8 mouse cellular contexts compared by ENCODE assay signal in the genomic region with DNA sequence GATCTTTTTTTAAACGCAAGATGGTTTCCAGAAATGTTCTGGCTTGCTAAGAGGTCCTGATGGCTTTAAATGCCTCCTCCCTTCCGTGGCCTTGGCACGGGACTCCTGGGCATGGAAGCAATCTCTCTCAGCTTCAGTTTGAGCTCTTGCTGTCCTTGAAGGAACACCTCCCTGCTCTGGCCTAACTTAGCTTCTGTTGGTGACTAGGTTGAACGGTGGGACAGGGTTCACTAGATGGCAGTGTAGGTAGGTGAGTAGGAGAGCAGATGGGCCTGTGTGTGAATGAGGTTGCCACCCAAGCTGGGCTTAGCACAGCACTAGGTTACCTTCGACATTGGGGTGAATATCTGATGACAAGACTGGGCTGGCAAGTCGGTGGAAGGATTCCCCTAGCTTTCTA. TPM values are rescaled to one million over a fixed set of nuclear protein-coding genes. Genes with fewer than 3 reads are reported as not detected.
DNase-seq lines count a peak whose midpoint lies in the region; ATAC-seq and TF ChIP-seq lines count a peak whose summit lies in the region.

No protein-coding gene starts in this region.

- TF ChIP-seq EP300 in heart, postnatal 0 days (IDR thresholded peaks at IDR 0.05; ENCODE audit: low read depth): no peak
- TF ChIP-seq EP300 in MEL (IDR thresholded peaks at IDR 0.05; ENCODE audit: low read depth in 1 of 2, low read length in 2 of 2): no peak

- TF ChIP-seq RAD21 in MEL (IDR thresholded peaks at IDR 0.05; ENCODE audit: low read depth, low read length): peak; percentile 30

- H3K36me3 ChIP-seq in heart, postnatal 0 days (replicated peaks; ENCODE audit: control insufficient read depth, insufficient read depth, low read length): no peaks in the 10 kb centered on the region
- H3K36me3 ChIP-seq in heart, embryonic 12.5 days: no peaks in the 10 kb centered on the region
- H3K36me3 ChIP-seq in MEL (ENCODE audit: control insufficient read depth in 1 of 2, insufficient read depth in 2 of 2, low read length in 2 of 2): peaks cover 0 to 5% of the 10 kb centered on the region in 2 experiments; a peak in 1 of 4 replicates
- no peaks in the 10 kb centered on the region for H3K36me3 ChIP-seq in hindbrain, embryonic 11.5 days (ENCODE audit: control insufficient read depth, insufficient read depth, low read length)
- H3K36me3 ChIP-seq in midbrain, postnatal 0 days (ENCODE audit: insufficient read depth, low read length): no peaks in the 10 kb centered on the region

- no peak for TF ChIP-seq POLR2A in MEL (IDR thresholded peaks at IDR 0.05; ENCODE audit: control insufficient read depth in 1 of 2, insufficient read depth in 1 of 2, low read depth in 1 of 2, low read length in 2 of 2, poor library complexity in 1 of 2)

- no peak overlapping the region for H3K4me3 ChIP-seq in heart, postnatal 0 days (ENCODE audit: low read depth, low read length)
- H3K4me3 ChIP-seq in heart, embryonic 12.5 days: no peak overlapping the region
- no peak overlapping the region for H3K4me3 ChIP-seq in MEL (ENCODE audit: control insufficient read depth in 1 of 2, insufficient read depth in 1 of 2, low read depth in 2 of 2, low read length in 2 of 2)
- H3K4me3 ChIP-seq in hindbrain, embryonic 11.5 days (ENCODE audit: low read depth, low read length): no peak overlapping the region
- no peak overlapping the region for H3K4me3 ChIP-seq in midbrain, postnatal 0 days (ENCODE audit: low read depth, low read length)

- H3K9ac ChIP-seq in heart, postnatal 0 days (replicated peaks; ENCODE audit: low read depth, low read length): no peak overlapping the region
- no peak overlapping the region for H3K9ac ChIP-seq in heart, embryonic 12.5 days
- H3K9ac ChIP-seq in MEL (ENCODE audit: control insufficient read depth, low read depth, low read length, poor library complexity, severe bottlenecking): no peak overlapping the region
- no peak overlapping the region for H3K9ac ChIP-seq in hindbrain, embryonic 11.5 days (ENCODE audit: low read depth, low read length)
- H3K9ac ChIP-seq in midbrain, postnatal 0 days (replicated peaks; ENCODE audit: low read length, poor library complexity, severe bottlenecking): no peak overlapping the region

- TF ChIP-seq CTCF in heart, postnatal 0 days (IDR thresholded peaks at IDR 0.05; ENCODE audit: low read depth): 0 out of 2 replicates have a peak, but pooled peaks have one; percentile 9
- TF ChIP-seq CTCF in MEL (IDR thresholded peaks at IDR 0.05 in 2 of 3, conservative IDR thresholded peaks at IDR 0.05 in 1 of 3; ENCODE audit: control insufficient read depth in 1 of 3, insufficient read depth in 1 of 3, low read depth in 2 of 3, low read length in 3 of 3, poor library complexity in 1 of 3, severe bottlenecking in 1 of 3): peak in 2 of 3 experiments; percentile 26 to 48; a peak in 2 of 6 replicates
- peak; percentile 34; the same call in 1 of the 2 replicates for TF ChIP-seq CTCF in midbrain, postnatal 0 days (IDR thresholded peaks at IDR 0.05)

- no peak overlapping the region for H3K27ac ChIP-seq in heart, postnatal 0 days (ENCODE audit: low read depth)
- no peak overlapping the region for H3K27ac ChIP-seq in heart, embryonic 12.5 days (ENCODE audit: poor library complexity, severe bottlenecking)
- 0 out of 2 replicates have a peak overlapping the region, but pooled peaks have one; percentile 1 for H3K27ac ChIP-seq in MEL (ENCODE audit: control insufficient read depth, low read depth, low read length)
- no peak overlapping the region for H3K27ac ChIP-seq in hindbrain, embryonic 11.5 days (ENCODE audit: low read depth, low read length)
- H3K27ac ChIP-seq in midbrain, postnatal 0 days (ENCODE audit: low read depth, low read length): peak overlapping the region; percentile 62

- intact Hi-C loops in gastrocnemius, postnatal 14 days (cut with DNase I; ENCODE audit: low total_unique reads): loop anchor here (10.0 kb wide), 1 partner anchor 119 kb away; no protein-coding TSS in a partner anchor

- WGBS in heart, postnatal 0 days: 62% methylated on average over 6 of the region's 6 CpGs
- 59% methylated on average over 6 of the region's 6 CpGs for WGBS in heart, embryonic 12.5 days
- 65% methylated on average over 6 of the region's 6 CpGs for WGBS in hindbrain, embryonic 11.5 days
- 70% methylated on average over 6 of the region's 6 CpGs for WGBS in midbrain, postnatal 0 days

- H3K27me3 ChIP-seq in heart, postnatal 0 days (ENCODE audit: control insufficient read depth, insufficient read depth, low read length): no peaks in the 10 kb centered on the region
- H3K27me3 ChIP-seq in heart, embryonic 12.5 days (replicated peaks): peaks cover 8% of the 10 kb centered on the region; the same call in 1 of the 2 replicates
- no peaks in the 10 kb centered on the region for H3K27me3 ChIP-seq in MEL (ENCODE audit: control insufficient read depth in 1 of 2, insufficient read depth in 2 of 2, low read length in 2 of 2)
- H3K27me3 ChIP-seq in hindbrain, embryonic 11.5 days (ENCODE audit: control insufficient read depth, insufficient read depth, low read length): no peaks in the 10 kb centered on the region
- H3K27me3 ChIP-seq in midbrain, postnatal 0 days (ENCODE audit: insufficient read depth, low read length): no peaks in the 10 kb centered on the region

- H3K4me2 ChIP-seq in heart, postnatal 0 days (ENCODE audit: low read depth, low read length): no peak overlapping the region
- H3K4me2 ChIP-seq in heart, embryonic 12.5 days: no peak overlapping the region
- no peak overlapping the region for H3K4me2 ChIP-seq in hindbrain, embryonic 11.5 days (replicated peaks; ENCODE audit: low read depth, low read length)
- no peak overlapping the region for H3K4me2 ChIP-seq in midbrain, postnatal 0 days (ENCODE audit: low read depth, low read length, poor library complexity, severe bottlenecking)

- H3K9me3 ChIP-seq in heart, postnatal 0 days (replicated peaks; ENCODE audit: control insufficient read depth, low read length): no peaks in the 10 kb centered on the region
- H3K9me3 ChIP-seq in heart, embryonic 12.5 days (replicated peaks): no peaks in the 10 kb centered on the region
- H3K9me3 ChIP-seq in MEL (replicated peaks; ENCODE audit: insufficient read depth, low read length): no peaks in the 10 kb centered on the region
- H3K9me3 ChIP-seq in hindbrain, embryonic 11.5 days (ENCODE audit: control insufficient read depth, low read length): no peaks in the 10 kb centered on the region
- no peaks in the 10 kb centered on the region for H3K9me3 ChIP-seq in midbrain, postnatal 0 days (ENCODE audit: low read length)

- no peaks in the 10 kb centered on the region for H3K4me1 ChIP-seq in heart, postnatal 0 days (ENCODE audit: control insufficient read depth, insufficient read depth)
- no peaks in the 10 kb centered on the region; the same call in 1 of the 2 replicates for H3K4me1 ChIP-seq in heart, embryonic 12.5 days (replicated peaks)
- H3K4me1 ChIP-seq in MEL (ENCODE audit: control insufficient read depth in 1 of 2, insufficient read depth in 2 of 2, low read length in 2 of 2): peaks cover 4 to 11% of the 10 kb centered on the region in 2 experiments; a peak in 3 of 4 replicates
- no peaks in the 10 kb centered on the region for H3K4me1 ChIP-seq in hindbrain, embryonic 11.5 days (replicated peaks; ENCODE audit: control insufficient read depth, insufficient read depth, low read length)
- H3K4me1 ChIP-seq in midbrain, postnatal 0 days (ENCODE audit: insufficient read depth, low read length): no peaks in the 10 kb centered on the region

- DNase-seq in heart, postnatal 0 days (ENCODE audit: low spot score): no peak
- peak; percentile 59 for DNase-seq in MEL (ENCODE audit: low read depth, low spot score)
- DNase-seq in hindbrain, embryonic 11.5 days (ENCODE audit: low spot score): peak; percentile 15
- no peak for DNase-seq in midbrain, postnatal 0 days (ENCODE audit: low spot score)
- DNase-seq in gastrocnemius, postnatal 14 days: no peak
- no peak for DNase-seq in c-Kit-positive CD71-positive TER-119-positive erythroid progenitor cells, embryonic 14.5 days (ENCODE audit: low spot score)
- no peak for DNase-seq in kidney, adult 9 months

- ATAC-seq in heart, postnatal 0 days (ENCODE audit: insufficient read depth, low read depth): no peak
- no peak; the same call in 1 of the 2 replicates for ATAC-seq in heart, embryonic 12.5 days (ENCODE audit: insufficient number of reproducible peaks, low FRiP score)
- ATAC-seq in hindbrain, embryonic 11.5 days (ENCODE audit: low FRiP score): no peak
- ATAC-seq in midbrain, postnatal 0 days (ENCODE audit: low FRiP score): no peak

- no peaks in the 10 kb centered on the region for H3K79me2 ChIP-seq in MEL (ENCODE audit: control insufficient read depth, insufficient read depth, low read length, poor library complexity)

RNA-seq across cellular contexts. Expression of a gene that starts 12.8 kb away (rescaled TPM):
- total RNA-seq in heart, postnatal 0 days (2014; rRNA removed; ENCODE audit: low replicate concordance): 0.50 and 5.4 TPM in 2 replicates
- polyA plus RNA-seq in heart, postnatal 0 days (2015; fragmentation: Nextera tagmentation; extraction: Ambion mirVana): 0.89 and 0.94 TPM in 2 replicates
- 0.54 and 1.3 TPM in 2 replicates for polyA plus RNA-seq in heart, embryonic 12.5 days (2016; fragmentation: Nextera tagmentation; extraction: Ambion mirVana)
- 51.1 and 54.9 TPM in 2 replicates for total RNA-seq in MEL (2012; rRNA removed)
- 100 to 1,000 TPM in 1 of 2 experiments, 10 to 100 TPM in 1; 79.4 to 101 TPM for polyA plus RNA-seq in MEL (2012; ENCODE audit: insufficient read depth in 1 of 2, insufficient read length in 2 of 2, low read depth in 1 of 2, low replicate concordance in 2 of 2, missing spikeins in 1 of 2)
- 1.0 and 1.3 TPM in 2 replicates for polyA plus RNA-seq in hindbrain, embryonic 11.5 days (2014; fragmentation: Nextera tagmentation; extraction: Ambion mirVana)
- total RNA-seq in midbrain, postnatal 0 days (2014; rRNA removed): 2.3 and 5.9 TPM in 2 replicates
- 1.4 and 1.9 TPM in 2 replicates for polyA plus RNA-seq in midbrain, postnatal 0 days (2015; fragmentation: Nextera tagmentation; extraction: Ambion mirVana)
- total RNA-seq in gastrocnemius, postnatal 14 days (2021): under 1 TPM; 0.95 to 0.96 TPM

RNA-seq across cellular contexts. Expression of a gene that starts 16.8 kb away (rescaled TPM):
- not detected in 2 replicates for total RNA-seq in heart, postnatal 0 days (2014; rRNA removed; ENCODE audit: low replicate concordance)
- polyA plus RNA-seq in heart, postnatal 0 days (2015; fragmentation: Nextera tagmentation; extraction: Ambion mirVana): 0.33 TPM in 1 of 2 replicates, not detected in the other
- not detected in 2 replicates for polyA plus RNA-seq in heart, embryonic 12.5 days (2016; fragmentation: Nextera tagmentation; extraction: Ambion mirVana)
- total RNA-seq in MEL (2012; rRNA removed): 57.1 and 89.3 TPM in 2 replicates
- polyA plus RNA-seq in MEL (2012; ENCODE audit: insufficient read depth in 1 of 2, insufficient read length in 2 of 2, low read depth in 1 of 2, low replicate concordance in 2 of 2, missing spikeins in 1 of 2): 10 to 100 TPM in 1 of 2 experiments, not detected in 1; 50.4 TPM
- polyA plus RNA-seq in hindbrain, embryonic 11.5 days (2014; fragmentation: Nextera tagmentation; extraction: Ambion mirVana): not detected in 2 replicates
- total RNA-seq in midbrain, postnatal 0 days (2014; rRNA removed): 0.49 TPM in 1 of 2 replicates, not detected in the other
- polyA plus RNA-seq in midbrain, postnatal 0 days (2015; fragmentation: Nextera tagmentation; extraction: Ambion mirVana): not detected in 2 replicates
- total RNA-seq in gastrocnemius, postnatal 14 days (2021): not detected

RNA-seq across cellular contexts. Expression of a gene that starts 18.1 kb away (rescaled TPM):
- total RNA-seq in heart, postnatal 0 days (2014; rRNA removed; ENCODE audit: low replicate concordance): 0.42 and 2.3 TPM in 2 replicates
- 0.88 and 1.1 TPM in 2 replicates for polyA plus RNA-seq in heart, postnatal 0 days (2015; fragmentation: Nextera tagmentation; extraction: Ambion mirVana)
- 5.7 and 6.1 TPM in 2 replicates for polyA plus RNA-seq in heart, embryonic 12.5 days (2016; fragmentation: Nextera tagmentation; extraction: Ambion mirVana)
- 2.5 and 2.7 TPM in 2 replicates for total RNA-seq in MEL (2012; rRNA removed)
- polyA plus RNA-seq in MEL (2012; ENCODE audit: insufficient read depth in 1 of 2, insufficient read length in 2 of 2, low read depth in 1 of 2, low replicate concordance in 2 of 2, missing spikeins in 1 of 2): 1 to 10 TPM in 1 of 2 experiments, not detected in 1; 3.7 TPM
- 1.7 and 2.0 TPM in 2 replicates for polyA plus RNA-seq in hindbrain, embryonic 11.5 days (2014; fragmentation: Nextera tagmentation; extraction: Ambion mirVana)
- 1.9 TPM in 2 replicates for total RNA-seq in midbrain, postnatal 0 days (2014; rRNA removed)
- 1.7 and 1.8 TPM in 2 replicates for polyA plus RNA-seq in midbrain, postnatal 0 days (2015; fragmentation: Nextera tagmentation; extraction: Ambion mirVana)
- total RNA-seq in gastrocnemius, postnatal 14 days (2021): 1 to 10 TPM in 1 of 2 experiments, under 1 TPM in 1; 0.97 to 1.4 TPM

RNA-seq across cellular contexts. Expression of a gene that starts 33.7 kb away (rescaled TPM):
- 0.19 and 1.3 TPM in 2 replicates for total RNA-seq in heart, postnatal 0 days (2014; rRNA removed; ENCODE audit: low replicate concordance)
- 0.10 and 0.18 TPM in 2 replicates for polyA plus RNA-seq in heart, postnatal 0 days (2015; fragmentation: Nextera tagmentation; extraction: Ambion mirVana)
- 0.17 and 0.31 TPM in 2 replicates for polyA plus RNA-seq in heart, embryonic 12.5 days (2016; fragmentation: Nextera tagmentation; extraction: Ambion mirVana)
- total RNA-seq in MEL (2012; rRNA removed): 169 and 182 TPM in 2 replicates
- 100 to 1,000 TPM; 135 to 184 TPM for polyA plus RNA-seq in MEL (2012; ENCODE audit: insufficient read depth in 1 of 2, insufficient read length in 2 of 2, low read depth in 1 of 2, low replicate concordance in 2 of 2, missing spikeins in 1 of 2)
- 0.07 and 0.08 TPM in 2 replicates for polyA plus RNA-seq in hindbrain, embryonic 11.5 days (2014; fragmentation: Nextera tagmentation; extraction: Ambion mirVana)
- total RNA-seq in midbrain, postnatal 0 days (2014; rRNA removed): 0.16 TPM in 1 of 2 replicates, not detected in the other
- polyA plus RNA-seq in midbrain, postnatal 0 days (2015; fragmentation: Nextera tagmentation; extraction: Ambion mirVana): not detected in 2 replicates
- under 1 TPM; 0.24 to 0.27 TPM for total RNA-seq in gastrocnemius, postnatal 14 days (2021)

Comparison
In these comparisons a context has a peak if more than half of its experiments do, and no peak if none do; other contexts are left out.
1. DNase-seq: peak in MEL (single experiment) and hindbrain, embryonic 11.5 days (single experiment); none in heart, postnatal 0 days (single experiment), midbrain, postnatal 0 days (single experiment), gastrocnemius, postnatal 14 days (single experiment), c-Kit-positive CD71-positive TER-119-positive erythroid progenitor cells, embryonic 14.5 days (single experiment) and kidney, adult 9 months (single experiment).
2. H3K27ac ChIP-seq: peak in MEL (single experiment) and midbrain, postnatal 0 days (single experiment); none in heart, postnatal 0 days (single experiment), heart, embryonic 12.5 days (single experiment) and hindbrain, embryonic 11.5 days (single experiment).
3. RNA of a gene that starts 12.8 kb away (polyA plus RNA-seq): 79.4 to 101 TPM in MEL; 1.4 to 1.9 TPM in midbrain, postnatal 0 days, 0.54 to 1.3 TPM in heart, embryonic 12.5 days, 1.0 to 1.3 TPM in hindbrain, embryonic 11.5 days and 0.89 to 0.94 TPM in heart, postnatal 0 days; every median in the first group is over 10 times any median in the second.
4. RNA of a gene that starts 16.8 kb away (polyA plus RNA-seq): 50.4 TPM in MEL; not detected in heart, embryonic 12.5 days, 0.33 TPM in heart, postnatal 0 days, not detected in hindbrain, embryonic 11.5 days and not detected in midbrain, postnatal 0 days; every median in the first group is over 10 times any median in the second.
5. Peak in every context shown above with its lines, with median percentiles within 50 percentile points of each other: CTCF ChIP-seq.